Mouse (Mus musculus) stomach, embryonic 14.5 days (tissue): ENCODE measurements around the gene E130308A19Rik. TPM values are rescaled to one million over a fixed set of nuclear protein-coding genes. Genes with fewer than 3 reads are reported as not detected.

Source experiments
- ATAC-seq: fragments of 200-750 bp; cut with Nextera tagmentation; 2 replicates; pipeline ENCODE4 v1.8.0; 2017; ENCODE audit warnings: low read depth, moderate TSS enrichment; ENCODE audit not compliant: insufficient number of reproducible peaks, insufficient read depth, low FRiP score
- H3K27ac ChIP-seq: fragments of 300-500 bp; sonication (generic); 2 replicates; pipeline ENCODE4 v1.5.1; 2014; ENCODE audit warnings: mild to moderate bottlenecking, low read length, moderate library complexity, mixed read lengths
- H3K27me3 ChIP-seq: fragments of 300-500 bp; sonication (generic); 2 replicates; pipeline ENCODE4 v1.6.1; 2014; ENCODE audit warnings: low read length, control low read depth, mixed read lengths; ENCODE audit not compliant: control insufficient read depth, insufficient read depth
- H3K36me3 ChIP-seq: fragments of 300-500 bp; sonication (generic); 2 replicates; pipeline ENCODE4 v1.6.1; 2014; ENCODE audit warnings: mild to moderate bottlenecking, control low read depth, low read length, moderate library complexity, mixed read lengths; ENCODE audit not compliant: control insufficient read depth, insufficient read depth
- H3K4me1 ChIP-seq: fragments of 300-500 bp; sonication (generic); 2 replicates; pipeline ENCODE4 v1.6.1; 2014; ENCODE audit warnings: low read length, control low read depth, mixed read lengths; ENCODE audit not compliant: control insufficient read depth, insufficient read depth
- H3K4me2 ChIP-seq: fragments of 300-500 bp; sonication (generic); replicated peaks from 2 replicates; pipeline ENCODE4 v1.6.1; 2014; ENCODE audit warnings: low read depth, low read length, control low read depth
- H3K4me3 ChIP-seq: fragments of 300-500 bp; sonication (generic); 2 replicates; pipeline ENCODE4 v1.5.1; 2014; ENCODE audit warnings: low read depth, low read length, control low read depth
- H3K9ac ChIP-seq: fragments of 300-500 bp; sonication (generic); replicated peaks from 2 replicates; pipeline ENCODE4 v1.6.1; 2014; ENCODE audit warnings: low read depth, mild to moderate bottlenecking, control low read depth, low read length, moderate library complexity, mixed read lengths
- H3K9me3 ChIP-seq: fragments of 300-500 bp; sonication (generic); 2 replicates; pipeline ENCODE4 v1.6.1; 2016; ENCODE audit warnings: low read depth, low read length, control low read depth; ENCODE audit not compliant: control insufficient read depth
- WGBS: fragments of 180-500 bp; shearing (Covaris S2); extraction: QIAGEN DNeasy Blood & Tissue Kit; methylation state at CpG from one replicate; pipeline ENCODE4 v1.1.7; 2014; 5-methylcytosine and 5-hydroxymethylcytosine counted together
- polyA plus RNA-seq: library from polyadenylated mRNA; unstranded; fragments of >200 nt; fragmentation: Nextera tagmentation; extraction: Ambion mirVana; gene quantifications from 2 replicates; pipeline ENCODE4 v1.2.1, GENCODE M21; 2014

The E130308A19Rik gene
- polyA plus RNA-seq, 1 experiment from 2014 or later: 27.0 TPM

DNA sequence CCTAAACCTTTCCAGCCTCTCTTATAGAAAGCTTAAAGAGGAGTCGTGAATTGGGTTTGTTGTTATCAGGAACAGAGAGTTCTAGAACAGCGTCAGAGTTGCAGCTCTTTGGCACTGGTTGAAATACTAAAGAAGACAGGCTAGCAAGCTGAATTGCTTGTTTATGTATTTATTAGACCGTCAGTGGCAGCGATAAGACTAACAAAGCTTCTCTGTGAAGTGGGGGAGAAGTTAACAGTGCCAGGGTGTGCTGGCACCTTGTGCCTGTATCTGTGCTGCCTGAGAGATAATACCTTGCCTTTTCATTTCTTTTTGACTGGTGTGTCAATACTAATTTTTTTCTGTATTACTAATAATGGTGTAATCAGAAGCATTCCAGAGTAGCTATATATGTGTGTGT lies 2.2 kb downstream of the E130308A19Rik start:
- WGBS: 47% methylated on average over 4 of the region's 4 CpGs
- Histone ChIP-seq H3K36me3 (no peaks in the 10 kb centered on the region), H3K9ac (no peak overlapping the region), H3K4me1 (peaks cover 22% of the 10 kb centered on the region), H3K9me3 (no peaks in the 10 kb centered on the region), H3K4me3 (no peak overlapping the region), H3K27ac (no peak overlapping the region), H3K27me3 (no peaks in the 10 kb centered on the region), H3K4me2 (no peak overlapping the region)
- no peak for ATAC-seq

DNA sequence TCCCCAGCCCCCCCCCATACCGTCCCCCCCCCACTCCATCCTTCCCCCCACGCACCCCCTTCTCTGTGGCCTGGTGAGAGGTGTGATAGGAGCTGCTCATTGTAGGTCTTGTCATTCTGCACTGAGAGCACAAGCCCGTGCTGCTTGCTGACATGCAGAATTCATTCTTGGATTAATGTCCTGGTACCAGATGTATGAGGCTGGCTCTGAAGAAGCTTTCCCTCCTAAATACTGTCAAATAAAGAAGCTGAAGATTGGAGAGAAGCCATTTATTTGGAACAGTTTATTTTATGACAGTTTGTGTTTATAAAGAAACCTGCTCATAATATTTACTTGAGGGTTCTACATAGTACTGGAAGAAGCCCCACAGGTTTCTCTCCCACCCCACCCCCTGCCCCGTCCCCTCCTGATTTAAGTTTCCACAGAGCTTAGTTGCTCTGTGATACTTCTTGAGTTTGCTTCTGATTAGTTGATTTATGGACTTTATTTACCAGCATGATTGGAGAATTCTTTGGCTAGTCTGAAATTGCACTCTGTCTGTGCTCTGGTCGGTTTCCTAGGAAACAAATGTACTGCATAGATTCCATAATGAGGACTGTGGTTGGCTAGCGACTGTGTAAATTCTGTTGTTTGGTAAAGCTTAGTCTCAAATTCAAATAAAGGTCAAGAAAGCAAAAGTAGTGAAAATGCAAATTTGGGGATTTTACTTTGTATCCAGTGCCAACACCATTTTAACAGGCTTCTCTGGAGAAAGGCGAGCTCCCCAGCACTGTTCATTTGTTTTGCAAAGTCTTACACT lies 3.3 kb downstream of the E130308A19Rik start:
- H3K27me3 ChIP-seq: no peaks in the 10 kb centered on the region
- peaks cover 22% of the 10 kb centered on the region for H3K4me1 ChIP-seq
- ATAC-seq: no peak
- H3K9ac ChIP-seq: no peak overlapping the region
- WGBS: 17% methylated on average over 7 of the region's 7 CpGs
- no peak overlapping the region for H3K4me3 ChIP-seq
- no peaks in the 10 kb centered on the region for H3K9me3 ChIP-seq
- H3K27ac ChIP-seq: no peak overlapping the region
- H3K4me2 ChIP-seq: no peak overlapping the region
- no peaks in the 10 kb centered on the region for H3K36me3 ChIP-seq

DNA sequence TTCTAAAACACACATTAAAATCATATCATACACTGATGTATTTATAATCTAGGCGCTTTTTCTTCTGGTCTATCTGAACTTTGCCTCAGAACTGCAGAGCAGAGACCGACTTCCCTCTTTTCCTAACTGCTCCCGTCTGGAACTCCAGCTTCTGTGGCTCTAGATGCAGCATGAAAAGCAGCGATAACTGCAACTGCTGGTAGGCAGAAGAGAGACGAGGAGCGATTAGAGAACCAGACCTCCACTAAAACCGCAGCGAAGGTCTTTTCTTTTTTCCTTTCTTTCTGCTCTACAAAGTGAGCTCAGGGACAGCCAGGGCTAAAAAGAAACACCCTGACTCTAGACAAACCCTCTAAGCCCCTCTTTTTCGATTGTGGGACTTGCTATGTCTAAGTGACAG lies 4.1 kb downstream of the E130308A19Rik start:
- Histone ChIP-seq H3K27me3 (no peaks in the 10 kb centered on the region), H3K4me1 (peaks cover 22% of the 10 kb centered on the region), H3K4me3 (no peak overlapping the region), H3K27ac (no peak overlapping the region), H3K36me3 (no peaks in the 10 kb centered on the region), H3K9me3 (no peaks in the 10 kb centered on the region), H3K9ac (no peak overlapping the region), H3K4me2 (no peak overlapping the region)
- ATAC-seq: no peak
- WGBS: 54% methylated on average over 9 of the region's 9 CpGs

DNA sequence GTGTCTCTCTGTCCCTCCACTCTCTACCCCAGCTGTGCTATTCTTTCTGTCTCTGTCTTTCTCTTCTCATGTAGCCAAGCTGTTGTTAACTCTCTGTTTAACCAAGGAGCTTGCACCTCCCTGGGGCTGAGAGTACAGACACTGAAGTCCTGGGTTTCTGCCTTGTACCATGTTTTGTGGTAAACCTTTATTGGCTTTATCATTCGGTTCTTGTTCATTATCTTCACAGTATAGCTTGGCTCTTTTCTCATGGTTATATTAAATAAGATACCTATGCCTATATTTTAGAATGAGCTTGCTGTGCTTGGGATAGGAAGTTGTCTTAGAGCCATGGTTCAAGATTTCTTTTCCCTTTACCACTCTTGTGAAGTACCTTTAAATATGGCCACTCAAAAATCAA lies 8.5 kb downstream of the E130308A19Rik start:
- no peak overlapping the region for H3K4me3 ChIP-seq
- H3K27me3 ChIP-seq: no peaks in the 10 kb centered on the region
- no peak overlapping the region for H3K4me2 ChIP-seq
- peaks cover 14% of the 10 kb centered on the region; the same call in 1 of the 2 replicates for H3K4me1 ChIP-seq
- no peak overlapping the region for H3K27ac ChIP-seq
- no peak for ATAC-seq
- 84% methylated on average over 1 of the region's 1 CpGs for WGBS
- H3K9ac ChIP-seq: no peak overlapping the region
- H3K9me3 ChIP-seq: no peaks in the 10 kb centered on the region
- H3K36me3 ChIP-seq: no peaks in the 10 kb centered on the region

DNA sequence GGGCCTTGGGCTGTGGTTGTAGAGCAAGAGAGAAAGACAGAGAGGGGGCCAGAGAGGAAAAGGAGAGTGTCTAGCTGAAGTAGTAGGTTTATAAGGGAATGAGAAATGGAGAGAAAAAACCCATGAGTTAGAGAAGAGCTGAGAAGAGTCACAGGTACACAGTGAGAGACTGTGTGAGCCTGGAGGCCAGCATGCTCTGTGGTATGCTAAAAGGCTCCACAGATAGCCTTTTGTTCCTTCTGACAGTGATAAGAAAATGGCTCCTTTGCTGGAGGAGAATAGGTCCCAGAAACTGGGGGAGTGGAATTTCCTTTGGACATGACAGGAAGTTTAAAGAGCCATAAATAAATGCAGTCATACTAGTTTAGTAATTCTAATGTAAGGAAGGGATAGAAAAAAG lies 13.2 kb downstream of the E130308A19Rik start:
- Histone ChIP-seq H3K4me1 (peaks cover 12% of the 10 kb centered on the region; the same call in 1 of the 2 replicates), H3K27me3 (no peaks in the 10 kb centered on the region), H3K36me3 (no peaks in the 10 kb centered on the region), H3K4me2 (no peak overlapping the region), H3K4me3 (no peak overlapping the region), H3K9me3 (no peaks in the 10 kb centered on the region), H3K27ac (no peak overlapping the region), H3K9ac (no peak overlapping the region)
- ATAC-seq: no peak

DNA sequence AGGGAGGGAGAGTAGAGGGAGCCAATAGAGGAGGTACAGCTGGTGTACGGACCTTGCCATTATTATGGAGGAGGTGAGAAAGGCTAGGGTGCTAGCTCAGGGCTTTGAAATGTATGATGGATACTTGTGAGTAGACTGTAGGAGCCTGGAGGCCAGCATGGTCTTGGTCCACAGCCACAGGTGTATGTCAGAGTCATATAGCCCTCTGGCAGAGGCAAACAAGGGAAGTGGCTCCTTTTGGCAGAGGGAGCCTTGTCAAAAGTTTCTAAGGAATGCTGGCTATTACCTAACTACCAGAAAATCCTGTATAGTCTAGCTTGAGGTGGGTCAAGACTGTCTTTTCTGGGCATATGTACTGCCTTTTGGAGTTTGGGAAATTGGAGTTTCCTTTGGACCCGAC lies 14.7 kb downstream of the E130308A19Rik start:
- Histone ChIP-seq H3K4me2 (no peak overlapping the region), H3K9me3 (no peaks in the 10 kb centered on the region), H3K27ac (no peak overlapping the region), H3K9ac (no peak overlapping the region), H3K36me3 (no peaks in the 10 kb centered on the region), H3K4me1 (peaks cover 12% of the 10 kb centered on the region; the same call in 1 of the 2 replicates), H3K4me3 (no peak overlapping the region), H3K27me3 (no peaks in the 10 kb centered on the region)
- no peak for ATAC-seq
- 83% methylated on average over 2 of the region's 2 CpGs for WGBS

DNA sequence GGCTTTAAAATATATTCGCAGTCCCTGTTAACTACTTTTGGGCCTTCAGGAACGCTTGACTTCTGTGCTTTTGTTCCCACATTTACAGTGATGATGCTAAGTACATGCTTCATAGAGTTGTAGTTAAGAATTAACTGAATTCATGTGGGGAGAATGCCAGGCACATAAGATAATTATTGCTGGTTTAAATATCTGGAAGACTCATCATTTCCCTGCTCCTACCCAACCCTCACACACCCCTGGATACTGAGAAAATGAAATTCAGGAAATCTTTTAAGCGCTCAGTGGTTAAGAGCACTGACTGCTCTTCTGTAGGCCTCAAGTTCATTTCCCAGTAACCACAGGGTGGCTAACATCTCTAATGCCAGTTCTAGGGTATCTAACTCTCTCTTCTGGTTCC lies 16.0 kb downstream of the E130308A19Rik start:
- Histone ChIP-seq H3K4me2 (no peak overlapping the region), H3K9ac (no peak overlapping the region), H3K4me3 (no peak overlapping the region), H3K4me1 (peaks cover 12% of the 10 kb centered on the region; the same call in 1 of the 2 replicates), H3K27ac (no peak overlapping the region), H3K9me3 (no peaks in the 10 kb centered on the region), H3K36me3 (no peaks in the 10 kb centered on the region), H3K27me3 (no peaks in the 10 kb centered on the region)
- 70% methylated on average over 3 of the region's 3 CpGs for WGBS
- ATAC-seq: no peak

DNA sequence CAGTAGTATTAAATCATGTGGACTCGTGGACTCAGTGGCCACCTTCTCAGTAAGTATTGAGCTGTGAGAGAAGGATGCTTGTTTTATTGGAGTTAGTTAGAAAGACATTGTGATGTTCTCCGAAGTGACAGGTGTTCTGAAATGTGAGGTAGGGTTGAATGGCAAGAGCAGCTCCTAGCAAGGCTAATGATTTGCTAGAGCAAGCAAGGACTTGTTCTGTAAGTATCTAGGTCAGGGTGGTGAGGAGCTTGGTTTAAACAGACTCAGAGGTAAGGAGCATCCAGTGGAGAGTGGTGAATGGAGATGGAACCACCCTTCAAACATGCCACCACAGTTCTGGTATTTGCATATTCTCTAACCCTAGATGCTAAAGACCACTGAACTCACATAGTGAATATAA lies 16.6 kb downstream of the E130308A19Rik start:
- H3K4me2 ChIP-seq: no peak overlapping the region
- H3K4me1 ChIP-seq: peaks cover 12% of the 10 kb centered on the region; the same call in 1 of the 2 replicates
- no peak overlapping the region for H3K4me3 ChIP-seq
- no peaks in the 10 kb centered on the region for H3K36me3 ChIP-seq
- no peaks in the 10 kb centered on the region for H3K9me3 ChIP-seq
- WGBS: 69% methylated on average over 2 of the region's 2 CpGs
- no peaks in the 10 kb centered on the region for H3K27me3 ChIP-seq
- no peak overlapping the region for H3K9ac ChIP-seq
- ATAC-seq: no peak
- no peak overlapping the region for H3K27ac ChIP-seq

DNA sequence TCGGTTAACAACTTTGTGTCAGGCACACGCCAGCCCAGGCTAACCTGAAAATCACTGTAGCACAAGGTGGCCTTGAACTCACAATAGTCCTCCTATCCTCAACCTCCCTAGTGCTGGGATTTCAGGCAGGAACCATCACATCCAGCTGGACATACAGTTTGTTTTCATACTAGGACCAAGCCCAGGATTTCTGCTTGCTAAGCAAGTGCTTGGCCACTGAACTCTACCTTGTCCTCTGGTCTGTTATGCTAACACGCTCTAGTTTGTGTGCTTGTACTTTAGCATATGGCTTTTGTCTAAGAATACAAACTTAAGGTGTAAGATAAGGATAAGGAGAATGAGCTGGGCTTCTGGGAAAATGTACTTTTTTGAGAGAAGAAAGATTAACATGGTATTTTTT lies 18.4 kb downstream of the E130308A19Rik start:
- no peak for ATAC-seq
- Histone ChIP-seq H3K27me3 (no peaks in the 10 kb centered on the region), H3K9ac (no peak overlapping the region), H3K27ac (no peak overlapping the region), H3K9me3 (no peaks in the 10 kb centered on the region), H3K4me2 (no peak overlapping the region), H3K4me1 (peaks cover 6% of the 10 kb centered on the region; the same call in 1 of the 2 replicates), H3K36me3 (no peaks in the 10 kb centered on the region), H3K4me3 (no peak overlapping the region)
- WGBS: 85% methylated on average over 3 of the region's 3 CpGs
